Mouse (Mus musculus): ENCODE results near the gene Gm5105.

The Gm5105 gene

GRCm38 (mm10) chr3:138067288-138067687 lies at the start of gene Gm5105:
Gene Gm5105 (minus strand): TSS chr3:138067388.
- DNase-seq (ENCODE audit: low spot score in 2 of 2), result no peak

GRCm38 (mm10) chr3:138116871-138117270 lies 49.7 kb upstream of the Gm5105 start:
- no peak for DNase-seq (ENCODE audit: low spot score in 2 of 2)

- no peak for DNase-seq (ENCODE audit: low spot score in 2 of 2)
Observed at GRCm38 (mm10) chr3:138114106-138114505, 46.9 kb upstream of the Gm5105 start.

GRCm38 (mm10) chr3:138110910-138111782 lies 44.0 kb upstream of the Gm5105 start:
- DNase-seq (ENCODE audit: low spot score in 2 of 2), result no peak

GRCm38 (mm10) chr3:138106887-138107286 lies 39.7 kb upstream of the Gm5105 start:
- DNase-seq (ENCODE audit: low spot score in 2 of 2), result no peak

- DNase-seq (ENCODE audit: low spot score in 2 of 2), result no peak
Observed at GRCm38 (mm10) chr3:138105056-138105455, 37.9 kb upstream of the Gm5105 start.

- DNase-seq (ENCODE audit: low spot score in 2 of 2), result no peak
Observed at GRCm38 (mm10) chr3:138103690-138104089, 36.5 kb upstream of the Gm5105 start.

- DNase-seq (ENCODE audit: low spot score in 2 of 2), result no peak
Observed at GRCm38 (mm10) chr3:138101936-138102335, 34.7 kb upstream of the Gm5105 start.

- no peak for DNase-seq (ENCODE audit: low spot score in 2 of 2)
Observed at GRCm38 (mm10) chr3:138097718-138098117, 30.5 kb upstream of the Gm5105 start.

- no peak for DNase-seq (ENCODE audit: low spot score in 2 of 2)
Observed at GRCm38 (mm10) chr3:138096263-138097028, 29.3 kb upstream of the Gm5105 start.

GRCm38 (mm10) chr3:138095718-138096117 lies 28.5 kb upstream of the Gm5105 start:
- no peak for DNase-seq (ENCODE audit: low spot score in 2 of 2)

GRCm38 (mm10) chr3:138095301-138095700 lies 28.1 kb upstream of the Gm5105 start:
- no peak for DNase-seq (ENCODE audit: low spot score in 2 of 2)

- DNase-seq (ENCODE audit: low spot score in 2 of 2), result no peak
Observed at GRCm38 (mm10) chr3:138083896-138084295, 16.7 kb upstream of the Gm5105 start.

GRCm38 (mm10) chr3:138083073-138083637 lies 16.0 kb upstream of the Gm5105 start:
- DNase-seq (ENCODE audit: low spot score in 2 of 2), result no peak

- DNase-seq (ENCODE audit: low spot score in 2 of 2), result no peak
Observed at GRCm38 (mm10) chr3:138078701-138079100, 11.5 kb upstream of the Gm5105 start.

GRCm38 (mm10) chr3:138077476-138078340 lies 10.5 kb upstream of the Gm5105 start:
- no peak for DNase-seq (ENCODE audit: low spot score in 2 of 2)

- DNase-seq (ENCODE audit: low spot score in 2 of 2), result no peak
Observed at GRCm38 (mm10) chr3:138075209-138075608, 8.0 kb upstream of the Gm5105 start.

GRCm38 (mm10) chr3:138074214-138074613 lies 7.0 kb upstream of the Gm5105 start:
- DNase-seq (ENCODE audit: low spot score in 2 of 2), result no peak

- no peak for DNase-seq (ENCODE audit: low spot score in 2 of 2)
Observed at GRCm38 (mm10) chr3:138071476-138072073, 4.4 kb upstream of the Gm5105 start.

- DNase-seq (ENCODE audit: low spot score in 2 of 2), result no peak
Observed at GRCm38 (mm10) chr3:138071004-138071403, 3.8 kb upstream of the Gm5105 start.

Measured in urinary bladder, adult 18-20 months (tissue).